Mouse (Mus musculus): ENCODE measurements around the gene Prr5. TPM values are rescaled to one million over a fixed set of nuclear protein-coding genes. Genes with fewer than 3 reads are reported as not detected.
"Not testable (repeated sequence)": the region's sequence is repeated elsewhere in the genome, so short reads cannot be mapped to it uniquely, and the experiment has no call there.

Prr5 gene
- polyA plus RNA-seq, 1 experiment from 2014 or later = 21.0 TPM

GRCm38 (mm10) chr15:84706983-84707619 is 37.7 kb downstream of the Prr5 start:
- ATAC-seq (ENCODE audit: low FRiP score, low read depth) = no peak
- H3K27me3 ChIP-seq (replicated peaks) = no peaks in the 10 kb centered on the region
- no peaks in the 10 kb centered on the region for H3K36me3 ChIP-seq
- H3K9ac ChIP-seq = no peak overlapping the region
- H3K4me2 ChIP-seq (replicated peaks) = no peak overlapping the region
- no peaks in the 10 kb centered on the region for H3K9me3 ChIP-seq
- H3K27ac ChIP-seq = no peak overlapping the region
- H3K4me1 ChIP-seq = no peaks in the 10 kb centered on the region
- H3K4me3 ChIP-seq = no peak overlapping the region
- 80% methylated on average over 6 of the region's 6 CpGs for WGBS

- H3K4me3 ChIP-seq = no peak overlapping the region
- no peak overlapping the region for H3K27ac ChIP-seq
- WGBS = 74% methylated on average over 14 of the region's 14 CpGs
- no peak for ATAC-seq (ENCODE audit: low FRiP score, low read depth)
- 0 out of 2 replicates have a peak, but pooled peaks cover 5% of the 10 kb centered on the region for H3K4me1 ChIP-seq
- no peaks in the 10 kb centered on the region for H3K36me3 ChIP-seq
- no peaks in the 10 kb centered on the region for H3K27me3 ChIP-seq (replicated peaks)
- no peaks in the 10 kb centered on the region for H3K9me3 ChIP-seq
- H3K9ac ChIP-seq = no peak overlapping the region
- no peak overlapping the region for H3K4me2 ChIP-seq (replicated peaks)
Measured at GRCm38 (mm10) chr15:84712566-84713405, 43.4 kb downstream of the Prr5 start.

GRCm38 (mm10) chr15:84714730-84715129 is 45.3 kb downstream of the Prr5 start:
- Histone ChIP-seq H3K9ac (0 out of 2 replicates have a peak overlapping the region, but pooled peaks have one; percentile 29), H3K27me3 (replicated peaks) (peaks cover 14% of the 10 kb centered on the region), H3K4me3 (no peak overlapping the region), H3K27ac (peak overlapping the region; percentile 23; the same call in 1 of the 2 replicates), H3K4me2 (replicated peaks) (peak overlapping the region; percentile 47), H3K4me1 (peaks cover 8% of the 10 kb centered on the region), H3K36me3 (no peaks in the 10 kb centered on the region), H3K9me3 (no peaks in the 10 kb centered on the region)
- WGBS = under 1% methylated on average over 17 of the region's 17 CpGs
- ATAC-seq (ENCODE audit: low FRiP score, low read depth) = peak; percentile 67

DNA sequence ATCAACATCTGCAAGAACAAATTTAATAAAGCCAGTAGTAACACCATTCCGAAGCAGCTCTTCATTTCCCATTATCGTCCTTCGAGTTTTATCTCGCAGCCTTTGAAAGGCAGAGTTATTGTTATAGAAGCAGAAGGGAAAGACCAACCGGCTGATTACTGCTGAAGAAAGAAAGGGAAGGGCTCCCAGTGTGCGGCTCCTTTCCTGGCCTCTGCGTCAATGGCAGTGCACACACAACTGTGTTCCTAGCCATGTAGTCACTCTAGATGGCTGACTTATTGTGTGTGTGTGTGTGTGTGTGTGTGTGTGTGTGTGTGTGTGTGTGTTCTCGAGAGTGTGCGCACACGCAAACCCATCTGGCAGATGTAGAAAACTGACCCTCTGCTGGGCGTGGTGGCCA is 45.7 kb downstream of the Prr5 start:
- Histone ChIP-seq H3K4me2 (replicated peaks) (peak overlapping the region; percentile 47), H3K9me3 (no peaks in the 10 kb centered on the region), H3K4me1 (peaks cover 12% of the 10 kb centered on the region), H3K4me3 (no peak overlapping the region), H3K36me3 (no peaks in the 10 kb centered on the region), H3K27me3 (replicated peaks) (peaks cover 18% of the 10 kb centered on the region), H3K9ac (no peak overlapping the region), H3K27ac (no peak overlapping the region)
- no peak for ATAC-seq (ENCODE audit: low FRiP score, low read depth)
- 42% methylated on average over 11 of the region's 11 CpGs for WGBS

- Histone ChIP-seq H3K27me3 (replicated peaks) (peaks cover 39% of the 10 kb centered on the region), H3K4me1 (peaks cover 21% of the 10 kb centered on the region)
- not testable (repeated sequence) for H3K36me3 ChIP-seq; H3K27ac ChIP-seq; H3K9ac ChIP-seq; H3K4me2 ChIP-seq (replicated peaks); H3K4me3 ChIP-seq; H3K9me3 ChIP-seq; ATAC-seq (ENCODE audit: low FRiP score, low read depth)
- 71% methylated on average over 6 of the region's 6 CpGs for WGBS
Measured at GRCm38 (mm10) chr15:84717570-84718270, 48.3 kb downstream of the Prr5 start.

DNA sequence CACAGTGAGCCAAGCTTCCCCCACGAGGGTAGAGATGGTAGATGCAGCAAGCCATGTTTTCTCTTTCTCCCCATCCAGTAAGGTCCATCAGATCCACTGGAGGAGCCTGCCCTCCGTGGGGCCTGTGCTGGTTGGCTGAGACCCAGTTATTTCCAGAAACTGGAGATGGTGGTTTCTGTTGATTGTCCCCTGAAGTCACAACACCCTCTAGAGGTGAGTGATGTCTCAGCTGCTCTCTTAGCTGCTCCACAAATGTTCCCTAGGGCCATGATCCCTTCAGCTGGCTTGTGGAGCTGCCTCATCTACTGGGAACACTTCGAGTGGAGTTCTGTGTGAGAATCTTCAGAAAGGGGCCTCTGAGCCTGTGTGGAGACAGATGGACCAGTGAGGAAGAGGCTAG is 49.4 kb downstream of the Prr5 start:
- H3K27ac ChIP-seq = no peak overlapping the region
- no peak overlapping the region for H3K4me3 ChIP-seq
- H3K4me2 ChIP-seq (replicated peaks) = no peak overlapping the region
- H3K4me1 ChIP-seq = peaks cover 21% of the 10 kb centered on the region
- no peaks in the 10 kb centered on the region for H3K36me3 ChIP-seq
- H3K9me3 ChIP-seq = no peaks in the 10 kb centered on the region
- ATAC-seq (ENCODE audit: low FRiP score, low read depth) = no peak
- WGBS = 59% methylated on average over 3 of the region's 3 CpGs
- H3K27me3 ChIP-seq (replicated peaks) = peaks cover 39% of the 10 kb centered on the region
- H3K9ac ChIP-seq = no peak overlapping the region

- peaks cover 39% of the 10 kb centered on the region for H3K27me3 ChIP-seq (replicated peaks)
- H3K4me2 ChIP-seq (replicated peaks) = peak within 1 kb of the TSS; percentile 58
- H3K4me1 ChIP-seq = peaks cover 16% of the 10 kb centered on the region
- H3K36me3 ChIP-seq = no peaks in the 10 kb centered on the region
- no peak within 1 kb of the TSS for H3K27ac ChIP-seq
- 1% methylated on average over 24 of the region's 24 CpGs for WGBS
- no peak within 1 kb of the TSS for H3K9ac ChIP-seq
- peak within 1 kb of the TSS; percentile 22 for H3K4me3 ChIP-seq
- ATAC-seq (ENCODE audit: low FRiP score, low read depth) = no peak
- no peaks in the 10 kb centered on the region for H3K9me3 ChIP-seq
Measured at GRCm38 (mm10) chr15:84719791-84720190, 50.4 kb downstream of the Prr5 start, which contains the start of gene Arhgap8. Gene Arhgap8, plus strand, starts transcription at chr15:84720052.

DNA sequence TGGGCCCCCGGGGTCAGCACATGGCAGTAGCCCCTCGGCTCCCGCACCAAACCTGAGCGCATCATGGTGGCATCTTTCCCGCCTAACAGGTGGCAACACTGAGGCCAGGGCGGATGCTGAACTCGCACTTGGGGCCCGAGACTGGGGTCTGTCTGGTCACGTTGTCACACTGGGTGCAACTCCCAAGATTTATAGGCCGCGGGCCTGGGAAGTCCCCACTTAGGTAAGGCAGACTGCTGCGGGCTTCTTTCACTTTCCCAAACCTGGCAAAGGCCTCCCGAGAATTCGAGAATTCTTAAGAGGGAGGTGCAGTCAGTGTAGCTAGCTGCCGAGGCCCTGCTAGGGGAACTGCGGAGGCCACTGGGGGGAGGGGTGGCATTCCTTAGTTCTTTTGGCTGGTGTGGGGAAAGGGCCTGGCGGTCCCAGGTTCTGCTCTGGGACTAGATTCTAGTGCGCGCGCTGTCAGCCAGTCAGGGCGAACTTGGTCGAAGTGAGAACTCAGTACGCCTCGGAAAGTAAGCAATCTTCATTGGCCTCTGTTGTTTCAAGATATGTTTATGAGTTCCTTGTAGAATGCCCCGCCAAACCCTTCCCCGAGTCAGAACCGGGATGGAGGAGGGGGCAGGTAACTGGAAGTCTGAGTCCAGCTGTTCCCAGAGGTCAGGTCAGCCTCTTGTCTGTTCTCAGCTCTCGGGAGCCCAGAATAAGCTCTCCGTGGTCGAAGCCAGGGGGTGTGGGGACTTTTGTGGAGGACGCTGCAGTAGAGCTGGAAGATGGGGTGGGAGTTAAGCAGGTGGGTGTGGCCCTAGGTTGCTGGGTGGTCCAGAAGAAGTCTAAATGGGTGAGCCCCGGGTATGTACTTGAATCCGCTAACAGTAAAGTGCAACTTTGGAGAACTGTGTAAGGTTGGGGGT is 51.1 kb downstream of the Prr5 start:
- Histone ChIP-seq H3K4me3 (peak overlapping the region; percentile 7), H3K9ac (no peak overlapping the region), H3K36me3 (no peaks in the 10 kb centered on the region), H3K27me3 (replicated peaks) (peaks cover 39% of the 10 kb centered on the region), H3K4me2 (replicated peaks) (peak overlapping the region; percentile 58), H3K27ac (no peak overlapping the region), H3K4me1 (peaks cover 16% of the 10 kb centered on the region), H3K9me3 (no peaks in the 10 kb centered on the region)
- 5% methylated on average over 33 of the region's 33 CpGs for WGBS
- no peak for ATAC-seq (ENCODE audit: low FRiP score, low read depth)

- not testable (repeated sequence) for ATAC-seq (ENCODE audit: low FRiP score, low read depth); H3K27ac ChIP-seq; H3K9me3 ChIP-seq; H3K9ac ChIP-seq; H3K36me3 ChIP-seq; H3K4me3 ChIP-seq; H3K4me2 ChIP-seq (replicated peaks)
- peaks cover 34% of the 10 kb centered on the region for H3K27me3 ChIP-seq (replicated peaks)
- peaks cover 21% of the 10 kb centered on the region for H3K4me1 ChIP-seq
- WGBS = 95% methylated on average over 1 of the region's 1 CpGs
Measured at GRCm38 (mm10) chr15:84723656-84724055, 54.2 kb downstream of the Prr5 start.

GRCm38 (mm10) chr15:84724199-84724598 is 54.8 kb downstream of the Prr5 start:
- ATAC-seq (ENCODE audit: low FRiP score, low read depth) = no peak
- H3K27ac ChIP-seq = no peak overlapping the region
- no peak overlapping the region for H3K9ac ChIP-seq
- no peak overlapping the region for H3K4me2 ChIP-seq (replicated peaks)
- H3K4me1 ChIP-seq = peaks cover 21% of the 10 kb centered on the region
- no peaks in the 10 kb centered on the region for H3K36me3 ChIP-seq
- peaks cover 30% of the 10 kb centered on the region for H3K27me3 ChIP-seq (replicated peaks)
- H3K9me3 ChIP-seq = no peaks in the 10 kb centered on the region
- H3K4me3 ChIP-seq = no peak overlapping the region
- WGBS = 67% methylated on average over 4 of the region's 4 CpGs

GRCm38 (mm10) chr15:84729685-84730084 is 60.3 kb downstream of the Prr5 start:
- 75% methylated on average over 6 of the region's 6 CpGs for WGBS
- ATAC-seq (ENCODE audit: low FRiP score, low read depth) = no peak
- no peak overlapping the region for H3K9ac ChIP-seq
- no peak overlapping the region for H3K4me2 ChIP-seq (replicated peaks)
- no peaks in the 10 kb centered on the region for H3K27me3 ChIP-seq (replicated peaks)
- H3K9me3 ChIP-seq = no peaks in the 10 kb centered on the region
- H3K4me1 ChIP-seq = peaks cover 28% of the 10 kb centered on the region
- H3K27ac ChIP-seq = no peak overlapping the region
- H3K4me3 ChIP-seq = no peak overlapping the region
- no peaks in the 10 kb centered on the region for H3K36me3 ChIP-seq
